Mouse (Mus musculus): ENCODE results near the gene Fadd.
A peak's percentile ranks its signal among the peaks of the same experiment; 100 is the strongest.

GRCm38 (mm10) chr7:144607862-144608261 lies 25.6 kb upstream of the Fadd start:
- TF ChIP-seq CTCF (IDR thresholded peaks at IDR 0.05; ENCODE audit: low read depth), result peak; percentile 52
- TF ChIP-seq EP300 (IDR thresholded peaks at IDR 0.05; ENCODE audit: low read depth), result no peak

All from liver, embryonic 14.5 days (tissue).